Mouse (Mus musculus) neural tube, embryonic 11.5 days (tissue): Measurements from ENCODE around the gene Ccr10. TPM values are rescaled to one million over a fixed set of nuclear protein-coding genes. Genes with fewer than 3 reads are reported as not detected.

Experiments used
- ATAC-seq: fragments of 200-750 bp; cut with Nextera tagmentation; 2 replicates; pipeline ENCODE4 v1.8.0; 2017; ENCODE audit warnings: moderate number of reproducible peaks, mild to moderate bottlenecking, moderate TSS enrichment, moderate library complexity; ENCODE audit not compliant: insufficient read depth, low FRiP score, low TSS enrichment
- DNase-seq: peaks from one replicate; pipeline ENCODE4 v3.0.0-alpha.2; 2015; ENCODE audit warnings: low spot score
- H3K27ac ChIP-seq: fragments of 300-500 bp; sonication (generic); 2 replicates; pipeline ENCODE4 v1.5.1; 2014; ENCODE audit warnings: low read depth, mild to moderate bottlenecking, low read length
- H3K27me3 ChIP-seq: fragments of 300-500 bp; sonication (generic); 2 replicates; pipeline ENCODE4 v1.6.1; 2014; ENCODE audit warnings: mild to moderate bottlenecking, low read length, mixed read lengths; ENCODE audit not compliant: control insufficient read depth, insufficient read depth
- H3K36me3 ChIP-seq: fragments of 300-500 bp; sonication (generic); 2 replicates; pipeline ENCODE4 v1.6.1; 2014; ENCODE audit warnings: mild to moderate bottlenecking, low read length, moderate library complexity, mixed read lengths; ENCODE audit not compliant: control insufficient read depth, insufficient read depth
- H3K4me1 ChIP-seq: fragments of 300-500 bp; sonication (generic); 2 replicates; pipeline ENCODE4 v1.6.1; 2014; ENCODE audit warnings: low read length, mixed read lengths; ENCODE audit not compliant: control insufficient read depth, insufficient read depth
- H3K4me2 ChIP-seq: fragments of 300-500 bp; sonication (generic); 2 replicates; pipeline ENCODE4 v1.6.1; 2014; ENCODE audit warnings: low read depth, mild to moderate bottlenecking, moderate library complexity
- H3K4me3 ChIP-seq: fragments of 300-500 bp; sonication (generic); 2 replicates; pipeline ENCODE4 v1.5.1; 2014; ENCODE audit warnings: low read depth, low read length
- H3K9ac ChIP-seq: fragments of 300-500 bp; sonication (generic); 2 replicates; pipeline ENCODE4 v1.6.1; 2014; ENCODE audit warnings: mild to moderate bottlenecking, low read length
- H3K9me3 ChIP-seq: fragments of 300-500 bp; sonication (generic); 2 replicates; pipeline ENCODE4 v1.6.1; 2016; ENCODE audit warnings: low read length; ENCODE audit not compliant: control insufficient read depth
- WGBS: fragments of 180-500 bp; shearing (Covaris S2); extraction: QIAGEN DNeasy Blood & Tissue Kit; methylation state at CpG from one replicate; pipeline ENCODE4 v1.1.7; 2014; 5-methylcytosine and 5-hydroxymethylcytosine counted together
- polyA plus RNA-seq: library from polyadenylated mRNA; unstranded; fragments of >200 nt; fragmentation: Nextera tagmentation; extraction: Ambion mirVana; gene quantifications from 2 replicates; pipeline ENCODE4 v1.2.1, GENCODE M21; 2014

Gene Ccr10
- polyA plus RNA-seq, 1 experiment from 2014 or later, result 0.44 TPM

- peak; percentile 75 for DNase-seq
- peak within 1 kb of the TSS; percentile 51 for H3K4me2 ChIP-seq
- H3K27me3 ChIP-seq, result peaks cover 4% of the 10 kb centered on the region; the same call in 1 of the 2 replicates
- H3K27ac ChIP-seq, result no peak within 1 kb of the TSS
- peak within 1 kb of the TSS; percentile 24 for H3K4me3 ChIP-seq
- no peaks in the 10 kb centered on the region for H3K4me1 ChIP-seq
- H3K9ac ChIP-seq, result peak within 1 kb of the TSS; percentile 45
- H3K36me3 ChIP-seq, result no peaks in the 10 kb centered on the region
- WGBS, result 2% methylated on average over 36 of the region's 36 CpGs
- no peaks in the 10 kb centered on the region for H3K9me3 ChIP-seq
- peak; percentile 20; the same call in 1 of the 2 replicates for ATAC-seq
Measured at GRCm38 (mm10) chr11:101155728-101156371, 19.4 kb downstream of the Ccr10 start, which contains the start of gene Tubg2. Gene Tubg2, plus strand, starts transcription at chr11:101155907.

- H3K4me3 ChIP-seq, result no peak overlapping the region
- no peak for ATAC-seq
- H3K9me3 ChIP-seq, result no peaks in the 10 kb centered on the region
- no peaks in the 10 kb centered on the region for H3K36me3 ChIP-seq
- WGBS, result 71% methylated on average over 6 of the region's 6 CpGs
- no peak overlapping the region for H3K27ac ChIP-seq
- no peaks in the 10 kb centered on the region for H3K4me1 ChIP-seq
- H3K27me3 ChIP-seq, result peaks cover 4% of the 10 kb centered on the region; the same call in 1 of the 2 replicates
- peak overlapping the region; percentile 51 for H3K4me2 ChIP-seq
- no peak for DNase-seq
- H3K9ac ChIP-seq, result no peak overlapping the region
Measured at GRCm38 (mm10) chr11:101155151-101155550, 20.1 kb downstream of the Ccr10 start.

GRCm38 (mm10) chr11:101154648-101155047 is 20.6 kb downstream of the Ccr10 start:
- no peak for ATAC-seq
- H3K9ac ChIP-seq, result no peak overlapping the region
- no peak overlapping the region for H3K4me3 ChIP-seq
- no peaks in the 10 kb centered on the region for H3K9me3 ChIP-seq
- DNase-seq, result no peak
- H3K4me2 ChIP-seq, result no peak overlapping the region
- no peak overlapping the region for H3K27ac ChIP-seq
- H3K36me3 ChIP-seq, result no peaks in the 10 kb centered on the region
- H3K27me3 ChIP-seq, result peaks cover 4% of the 10 kb centered on the region; the same call in 1 of the 2 replicates
- no peaks in the 10 kb centered on the region; the same call in 1 of the 2 replicates for H3K4me1 ChIP-seq

GRCm38 (mm10) chr11:101152825-101153224 is 22.4 kb downstream of the Ccr10 start:
- peaks cover 4% of the 10 kb centered on the region; the same call in 1 of the 2 replicates for H3K27me3 ChIP-seq
- H3K4me3 ChIP-seq, result no peak overlapping the region
- ATAC-seq, result no peak
- H3K4me2 ChIP-seq, result no peak overlapping the region
- no peak overlapping the region for H3K27ac ChIP-seq
- no peak overlapping the region for H3K9ac ChIP-seq
- DNase-seq, result no peak
- no peaks in the 10 kb centered on the region for H3K9me3 ChIP-seq
- no peaks in the 10 kb centered on the region for H3K36me3 ChIP-seq
- peaks cover 3% of the 10 kb centered on the region; the same call in 1 of the 2 replicates for H3K4me1 ChIP-seq
- 92% methylated on average over 1 of the region's 1 CpGs for WGBS

- Histone ChIP-seq H3K27me3 (no peaks in the 10 kb centered on the region; the same call in 1 of the 2 replicates), H3K9me3 (no peaks in the 10 kb centered on the region), H3K27ac (no peak overlapping the region), H3K36me3 (no peaks in the 10 kb centered on the region), H3K4me3 (no peak overlapping the region), H3K9ac (no peak overlapping the region), H3K4me1 (peaks cover 3% of the 10 kb centered on the region; the same call in 1 of the 2 replicates), H3K4me2 (no peak overlapping the region)
- 50% methylated on average over 2 of the region's 2 CpGs for WGBS
- ATAC-seq (no peak), DNase-seq (no peak)
Measured at GRCm38 (mm10) chr11:101151063-101151462, 24.2 kb downstream of the Ccr10 start.

GRCm38 (mm10) chr11:101149178-101150105 is 25.8 kb downstream of the Ccr10 start:
- Histone ChIP-seq H3K4me3 (no peak overlapping the region), H3K9ac (no peak overlapping the region), H3K4me2 (no peak overlapping the region), H3K27me3 (no peaks in the 10 kb centered on the region), H3K9me3 (no peaks in the 10 kb centered on the region), H3K36me3 (no peaks in the 10 kb centered on the region), H3K27ac (peak overlapping the region; percentile 23; the same call in 1 of the 2 replicates), H3K4me1 (peaks cover 3% of the 10 kb centered on the region; the same call in 1 of the 2 replicates)
- no peak for ATAC-seq
- 41% methylated on average over 9 of the region's 9 CpGs for WGBS
- DNase-seq, result no peak

- no peak overlapping the region for H3K4me3 ChIP-seq
- ATAC-seq, result no peak
- WGBS, result 67% methylated on average over 10 of the region's 10 CpGs
- no peak for DNase-seq
- no peak overlapping the region for H3K4me2 ChIP-seq
- H3K9ac ChIP-seq, result no peak overlapping the region
- no peaks in the 10 kb centered on the region for H3K9me3 ChIP-seq
- H3K36me3 ChIP-seq, result no peaks in the 10 kb centered on the region
- no peak overlapping the region for H3K27ac ChIP-seq
- no peaks in the 10 kb centered on the region for H3K27me3 ChIP-seq
- peaks cover 5% of the 10 kb centered on the region; the same call in 1 of the 2 replicates for H3K4me1 ChIP-seq
Measured at GRCm38 (mm10) chr11:101148751-101149150, 26.5 kb downstream of the Ccr10 start.

GRCm38 (mm10) chr11:101146377-101146776 is 28.9 kb downstream of the Ccr10 start:
- DNase-seq, result peak; percentile 70
- Histone ChIP-seq H3K36me3 (no peaks in the 10 kb centered on the region), H3K9me3 (no peaks in the 10 kb centered on the region), H3K9ac (no peak overlapping the region), H3K4me3 (no peak overlapping the region), H3K4me2 (no peak overlapping the region), H3K27ac (no peak overlapping the region), H3K4me1 (peaks cover 9% of the 10 kb centered on the region; the same call in 1 of the 2 replicates), H3K27me3 (no peaks in the 10 kb centered on the region)
- WGBS, result 21% methylated on average over 10 of the region's 10 CpGs
- ATAC-seq, result no peak
